Mouse (Mus musculus) C2C12 (cell line): ENCODE measurements around the gene Bptf.

Experiments
- CTCF ChIP-seq: IDR thresholded peaks from one replicate; pipeline ENCODE4 v1.5.1; 2011; ENCODE audit not compliant: control insufficient read depth, insufficient read depth, insufficient read length
- MAX ChIP-seq: IDR thresholded peaks from one replicate; pipeline ENCODE4 v1.6.1; 2011; ENCODE audit warnings: mild to moderate bottlenecking, control low read depth
- MYOD1 ChIP-seq: IDR thresholded peaks from one replicate; pipeline ENCODE4 v1.6.1; 2011; ENCODE audit warnings: low read depth; ENCODE audit not compliant: control insufficient read depth, insufficient read length
- USF1 ChIP-seq: IDR thresholded peaks from one replicate; pipeline ENCODE4 v1.6.1; 2011; ENCODE audit warnings: low read depth, mild to moderate bottlenecking, control low read depth, moderate library complexity

GRCm38 (mm10) chr11:107093871-107094270, 38.1 kb downstream of the Bptf start:
- TF ChIP-seq CTCF (no peak), USF1 (no peak), MAX (no peak), MYOD1 (no peak)
